Mouse (Mus musculus): ENCODE data around the gene Tifa. TPM values are rescaled to one million over a fixed set of nuclear protein-coding genes. Genes with fewer than 3 reads are reported as not detected.
A peak's percentile ranks its signal among the peaks of the same experiment; 100 is the strongest.

Tifa gene
- polyA plus RNA-seq, 1 experiment from 2014 or later, result 5.3 TPM

DNA sequence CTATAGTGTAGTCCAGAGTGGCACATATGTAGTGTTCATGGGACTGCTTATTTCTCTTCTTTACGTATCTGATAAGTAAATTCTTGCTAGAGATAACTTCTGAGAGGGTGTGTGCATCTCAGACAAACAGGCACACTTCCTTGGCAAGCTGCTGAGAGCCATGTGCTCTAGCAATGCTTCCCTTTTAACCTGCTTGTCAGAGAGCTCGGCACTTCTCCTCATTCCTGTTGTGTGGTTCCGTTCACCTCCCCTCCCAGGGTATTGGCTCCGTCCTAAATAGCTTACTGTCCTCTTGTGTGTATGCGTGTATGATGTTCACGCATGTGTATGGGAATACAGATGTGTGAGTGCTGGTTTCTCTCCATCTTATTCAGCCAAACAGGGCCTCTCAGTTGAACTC, 33.1 kb upstream of the Tifa start:
- Histone ChIP-seq H3K9me3 (ENCODE audit: control insufficient read depth, low read length) (no peaks in the 10 kb centered on the region), H3K4me2 (replicated peaks) (no peak overlapping the region), H3K36me3 (replicated peaks; ENCODE audit: control insufficient read depth, insufficient read depth) (no peaks in the 10 kb centered on the region), H3K4me1 (replicated peaks; ENCODE audit: control insufficient read depth, insufficient read depth, low read length) (no peaks in the 10 kb centered on the region), H3K27ac (no peak overlapping the region), H3K27me3 (ENCODE audit: control insufficient read depth, insufficient read depth, low read length) (peaks cover 75% of the 10 kb centered on the region), H3K9ac (no peak overlapping the region), H3K4me3 (replicated peaks; ENCODE audit: low read length) (no peak overlapping the region)
- no peak for ATAC-seq (ENCODE audit: low FRiP score)
- DNase-seq (ENCODE audit: low spot score), result no peak
- WGBS, result 90% methylated on average over 6 of the region's 6 CpGs

DNA sequence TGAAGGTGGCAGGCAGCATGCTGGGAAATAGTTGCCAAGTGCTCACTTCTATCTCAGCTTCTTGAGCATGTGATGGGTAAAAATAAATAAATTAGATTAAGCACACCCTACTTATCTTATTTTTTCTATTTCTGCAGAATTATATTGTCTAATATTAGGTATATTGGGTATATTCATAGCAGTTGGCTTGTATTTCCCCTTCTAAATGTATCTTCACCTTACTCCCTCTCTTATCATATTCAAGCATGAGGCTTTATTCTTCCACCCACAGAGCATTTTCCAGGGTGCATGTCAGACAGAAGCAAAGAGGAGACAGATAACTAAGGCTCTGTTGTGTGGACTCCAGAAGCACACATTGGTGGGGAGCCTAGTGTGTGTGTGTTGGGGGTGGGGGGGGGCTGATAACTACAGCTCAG, 31.7 kb upstream of the Tifa start:
- H3K9ac ChIP-seq, result no peak overlapping the region

DNA sequence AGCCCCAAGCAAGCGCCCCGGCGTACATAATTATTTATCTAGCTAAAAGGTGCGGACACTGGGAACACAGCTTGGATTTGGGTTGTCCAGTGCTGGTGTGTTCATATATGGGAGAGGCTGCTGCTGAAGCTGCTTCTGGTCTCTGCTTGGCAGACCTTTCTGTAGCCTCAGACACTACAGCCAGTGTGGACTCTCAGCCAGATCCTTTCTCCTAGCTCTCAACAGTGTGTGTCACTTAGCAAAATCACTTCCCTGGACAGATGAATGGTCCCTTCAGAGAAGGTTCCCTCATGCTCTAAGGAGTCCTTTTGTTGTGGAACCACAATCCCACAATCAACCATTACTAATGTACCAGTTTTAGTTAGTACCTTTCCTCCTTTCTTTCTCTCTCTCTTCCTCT, 30.8 kb upstream of the Tifa start:
- Histone ChIP-seq H3K36me3 (replicated peaks; ENCODE audit: control insufficient read depth, insufficient read depth) (no peaks in the 10 kb centered on the region), H3K9ac (no peak overlapping the region), H3K27ac (no peak overlapping the region), H3K4me1 (replicated peaks; ENCODE audit: control insufficient read depth, insufficient read depth, low read length) (no peaks in the 10 kb centered on the region), H3K9me3 (ENCODE audit: control insufficient read depth, low read length) (no peaks in the 10 kb centered on the region), H3K27me3 (ENCODE audit: control insufficient read depth, insufficient read depth, low read length) (peaks cover 69% of the 10 kb centered on the region), H3K4me3 (replicated peaks; ENCODE audit: low read length) (no peak overlapping the region), H3K4me2 (replicated peaks) (no peak overlapping the region)
- ATAC-seq (ENCODE audit: low FRiP score) (no peak), DNase-seq (ENCODE audit: low spot score) (no peak)
- 26% methylated on average over 4 of the region's 4 CpGs for WGBS

More for the DNA sequence above, 31.7 kb upstream of the Tifa start:
- H3K4me2 ChIP-seq (replicated peaks), result no peak overlapping the region
- peaks cover 78% of the 10 kb centered on the region for H3K27me3 ChIP-seq (ENCODE audit: control insufficient read depth, insufficient read depth, low read length)
- no peak overlapping the region for H3K4me3 ChIP-seq (replicated peaks; ENCODE audit: low read length)
- no peaks in the 10 kb centered on the region for H3K9me3 ChIP-seq (ENCODE audit: control insufficient read depth, low read length)
- H3K27ac ChIP-seq, result no peak overlapping the region
- DNase-seq (ENCODE audit: low spot score) (no peak), ATAC-seq (ENCODE audit: low FRiP score) (no peak)
- no peaks in the 10 kb centered on the region for H3K36me3 ChIP-seq (replicated peaks; ENCODE audit: control insufficient read depth, insufficient read depth)
- no peaks in the 10 kb centered on the region for H3K4me1 ChIP-seq (replicated peaks; ENCODE audit: control insufficient read depth, insufficient read depth, low read length)

DNA sequence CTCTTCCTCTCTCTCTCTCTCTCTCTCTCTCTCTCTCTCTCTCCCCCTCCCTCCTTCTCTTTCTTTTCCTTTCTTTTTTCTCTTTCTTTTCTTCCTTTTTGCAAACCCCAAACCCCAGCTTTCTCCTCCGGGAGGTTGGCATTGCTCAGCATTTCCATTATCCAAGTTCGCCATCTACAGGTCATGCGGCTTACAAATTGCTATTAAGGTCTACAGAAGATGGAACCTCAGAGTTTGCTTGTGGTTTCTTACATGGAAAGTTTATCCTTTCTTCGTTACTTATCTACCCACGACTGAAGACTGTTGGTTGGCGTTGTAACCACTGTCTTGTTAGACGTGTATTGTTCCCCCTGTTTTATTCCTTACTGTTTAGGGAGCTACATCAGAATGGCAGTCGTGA, 30.4 kb upstream of the Tifa start:
- DNase-seq (ENCODE audit: low spot score) (peak; percentile 85), ATAC-seq (ENCODE audit: low FRiP score) (0 out of 2 replicates have a peak, but pooled peaks have one; percentile 60)
- 13% methylated on average over 8 of the region's 8 CpGs for WGBS
- Histone ChIP-seq H3K9ac (no peak overlapping the region), H3K4me2 (replicated peaks) (no peak overlapping the region), H3K9me3 (ENCODE audit: control insufficient read depth, low read length) (no peaks in the 10 kb centered on the region), H3K4me1 (replicated peaks; ENCODE audit: control insufficient read depth, insufficient read depth, low read length) (no peaks in the 10 kb centered on the region), H3K4me3 (replicated peaks; ENCODE audit: low read length) (no peak overlapping the region), H3K27me3 (ENCODE audit: control insufficient read depth, insufficient read depth, low read length) (peaks cover 66% of the 10 kb centered on the region), H3K27ac (no peak overlapping the region), H3K36me3 (replicated peaks; ENCODE audit: control insufficient read depth, insufficient read depth) (no peaks in the 10 kb centered on the region)

DNA sequence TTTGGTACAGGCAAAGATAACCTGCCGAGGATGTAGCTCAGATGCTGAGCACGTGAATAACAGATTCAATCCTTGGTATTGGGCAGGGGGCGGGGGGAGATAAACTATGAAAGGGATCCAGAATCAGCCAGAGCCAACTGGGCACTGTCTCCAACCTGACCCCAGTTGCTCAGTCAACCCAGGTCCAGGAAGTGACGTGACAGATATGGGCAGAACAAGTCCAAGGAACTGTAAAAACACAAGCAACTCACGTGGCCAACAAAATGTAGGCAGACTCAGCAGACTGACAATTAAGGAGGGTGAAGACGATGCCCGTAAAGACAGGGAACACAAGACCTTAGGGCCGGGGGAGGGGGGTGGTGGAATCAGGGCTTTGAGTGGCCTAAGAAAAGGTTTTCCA, 27.2 kb upstream of the Tifa start:
- Histone ChIP-seq H3K9ac (no peak overlapping the region), H3K27me3 (ENCODE audit: control insufficient read depth, insufficient read depth, low read length) (peaks cover 36% of the 10 kb centered on the region), H3K4me1 (replicated peaks; ENCODE audit: control insufficient read depth, insufficient read depth, low read length) (no peaks in the 10 kb centered on the region), H3K4me3 (replicated peaks; ENCODE audit: low read length) (no peak overlapping the region), H3K36me3 (replicated peaks; ENCODE audit: control insufficient read depth, insufficient read depth) (no peaks in the 10 kb centered on the region), H3K27ac (no peak overlapping the region), H3K4me2 (replicated peaks) (no peak overlapping the region), H3K9me3 (ENCODE audit: control insufficient read depth, low read length) (no peaks in the 10 kb centered on the region)
- ATAC-seq (ENCODE audit: low FRiP score), result no peak
- no peak for DNase-seq (ENCODE audit: low spot score)
- 65% methylated on average over 8 of the region's 8 CpGs for WGBS

DNA sequence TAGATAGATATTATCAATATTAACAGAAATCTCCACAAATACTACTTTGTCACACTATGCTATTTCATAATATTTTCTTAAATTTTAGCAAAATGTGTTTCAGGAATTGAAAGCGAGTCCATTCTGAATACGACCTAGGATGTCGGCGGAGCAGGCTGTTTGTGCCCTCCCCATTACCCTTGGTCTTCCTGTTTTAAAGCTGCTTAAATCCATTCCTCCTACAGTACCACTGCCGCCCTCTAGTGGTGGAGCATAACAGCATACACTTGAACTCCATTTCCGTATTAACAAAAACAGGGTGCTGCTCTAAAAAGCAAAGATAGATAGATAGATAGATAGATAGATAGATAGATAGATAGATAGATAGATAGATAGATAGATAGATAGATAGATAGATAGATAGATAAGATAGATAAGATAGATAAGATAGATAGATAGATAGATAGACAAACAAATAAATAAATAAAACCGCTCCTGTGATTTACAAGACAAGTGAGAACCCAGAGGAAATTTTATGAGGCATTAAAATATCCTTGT, 26.5 kb upstream of the Tifa start:
- 25% methylated on average over 7 of the region's 7 CpGs for WGBS
- Histone ChIP-seq H3K4me3 (replicated peaks; ENCODE audit: low read length) (no peak overlapping the region), H3K9ac (no peak overlapping the region), H3K4me2 (replicated peaks) (no peak overlapping the region), H3K9me3 (ENCODE audit: control insufficient read depth, low read length) (no peaks in the 10 kb centered on the region), H3K27ac (no peak overlapping the region), H3K4me1 (replicated peaks; ENCODE audit: control insufficient read depth, insufficient read depth, low read length) (no peaks in the 10 kb centered on the region), H3K27me3 (ENCODE audit: control insufficient read depth, insufficient read depth, low read length) (peaks cover 29% of the 10 kb centered on the region), H3K36me3 (replicated peaks; ENCODE audit: control insufficient read depth, insufficient read depth) (no peaks in the 10 kb centered on the region)
- ATAC-seq (ENCODE audit: low FRiP score) (no peak), DNase-seq (ENCODE audit: low spot score) (peak; percentile 66)

DNA sequence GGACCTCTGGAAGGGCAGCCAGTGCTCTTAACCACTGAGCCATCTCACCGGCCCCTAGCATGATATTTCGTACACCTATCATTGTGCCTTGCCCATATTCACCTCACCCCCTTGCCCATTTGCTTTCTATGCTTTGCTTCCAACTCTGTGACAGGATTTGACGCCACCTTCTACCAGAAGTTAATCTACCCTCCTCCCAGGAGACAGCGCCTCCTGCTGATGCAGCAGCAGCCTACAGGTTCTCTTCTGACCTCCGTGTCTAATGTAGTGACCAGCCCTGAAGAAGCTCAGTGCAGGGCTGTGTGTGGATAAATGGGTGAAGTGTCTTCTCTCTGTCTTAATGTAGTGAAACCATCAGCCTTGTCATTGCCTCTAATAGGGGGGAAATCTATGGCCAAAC, 25.1 kb upstream of the Tifa start:
- H3K4me1 ChIP-seq (replicated peaks; ENCODE audit: control insufficient read depth, insufficient read depth, low read length), result no peaks in the 10 kb centered on the region
- no peaks in the 10 kb centered on the region for H3K9me3 ChIP-seq (ENCODE audit: control insufficient read depth, low read length)
- 62% methylated on average over 5 of the region's 5 CpGs for WGBS
- H3K27ac ChIP-seq, result no peak overlapping the region
- H3K9ac ChIP-seq, result no peak overlapping the region
- H3K36me3 ChIP-seq (replicated peaks; ENCODE audit: control insufficient read depth, insufficient read depth), result no peaks in the 10 kb centered on the region
- peaks cover 22% of the 10 kb centered on the region for H3K27me3 ChIP-seq (ENCODE audit: control insufficient read depth, insufficient read depth, low read length)
- no peak overlapping the region for H3K4me2 ChIP-seq (replicated peaks)
- DNase-seq (ENCODE audit: low spot score), result no peak
- no peak overlapping the region for H3K4me3 ChIP-seq (replicated peaks; ENCODE audit: low read length)
- no peak for ATAC-seq (ENCODE audit: low FRiP score)

DNA sequence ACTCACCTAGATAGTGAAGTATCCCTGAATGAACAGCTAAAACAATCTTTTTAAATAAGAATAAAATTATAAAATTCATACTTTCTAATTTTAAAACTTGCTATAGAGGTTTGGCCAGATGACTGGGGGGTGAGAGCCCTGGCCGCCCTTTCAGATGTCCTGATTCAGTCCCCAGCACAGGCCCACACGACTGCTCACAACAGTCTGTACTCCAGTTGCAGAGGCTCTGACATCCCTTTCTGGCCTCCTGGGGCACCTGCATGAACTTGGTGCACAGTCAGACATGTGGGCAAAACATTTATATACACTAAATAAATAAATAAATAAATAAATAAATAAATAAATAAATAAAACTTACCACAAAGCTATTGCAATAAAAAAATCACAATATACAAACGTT, 23.6 kb upstream of the Tifa start:
- no peak overlapping the region for H3K4me3 ChIP-seq (replicated peaks; ENCODE audit: low read length)
- H3K4me1 ChIP-seq (replicated peaks; ENCODE audit: control insufficient read depth, insufficient read depth, low read length), result no peaks in the 10 kb centered on the region
- H3K27me3 ChIP-seq (ENCODE audit: control insufficient read depth, insufficient read depth, low read length), result peaks cover 12% of the 10 kb centered on the region; the same call in 1 of the 2 replicates
- 77% methylated on average over 3 of the region's 3 CpGs for WGBS
- no peaks in the 10 kb centered on the region for H3K36me3 ChIP-seq (replicated peaks; ENCODE audit: control insufficient read depth, insufficient read depth)
- H3K9ac ChIP-seq, result no peak overlapping the region
- no peak overlapping the region for H3K4me2 ChIP-seq (replicated peaks)
- no peak overlapping the region for H3K27ac ChIP-seq
- H3K9me3 ChIP-seq (ENCODE audit: control insufficient read depth, low read length), result no peaks in the 10 kb centered on the region
- no peak for DNase-seq (ENCODE audit: low spot score)
- no peak for ATAC-seq (ENCODE audit: low FRiP score)

DNA sequence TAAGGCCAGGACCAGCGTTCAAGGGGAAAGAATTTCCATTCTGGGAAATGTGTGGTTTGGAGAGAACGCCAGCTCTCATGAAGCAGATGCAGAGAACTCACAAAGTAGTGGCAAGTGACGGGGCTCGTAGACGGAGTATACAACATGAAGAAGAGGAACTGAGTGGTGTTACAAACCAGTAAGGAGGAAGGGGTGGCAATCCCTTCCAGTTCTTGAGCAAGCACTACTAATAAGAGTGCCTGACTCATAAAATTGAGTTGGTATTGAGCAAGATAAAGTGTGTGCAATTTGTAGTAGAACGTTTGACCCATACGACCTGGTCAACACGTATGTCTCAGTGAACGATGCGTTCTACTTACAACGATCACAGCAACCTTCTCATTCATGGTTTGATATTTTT, 20.5 kb upstream of the Tifa start:
- Histone ChIP-seq H3K36me3 (replicated peaks; ENCODE audit: control insufficient read depth, insufficient read depth) (no peaks in the 10 kb centered on the region), H3K4me2 (replicated peaks) (no peak overlapping the region), H3K27ac (no peak overlapping the region), H3K4me3 (replicated peaks; ENCODE audit: low read length) (no peak overlapping the region), H3K9ac (no peak overlapping the region), H3K27me3 (ENCODE audit: control insufficient read depth, insufficient read depth, low read length) (no peaks in the 10 kb centered on the region), H3K4me1 (replicated peaks; ENCODE audit: control insufficient read depth, insufficient read depth, low read length) (no peaks in the 10 kb centered on the region), H3K9me3 (ENCODE audit: control insufficient read depth, low read length) (no peaks in the 10 kb centered on the region)
- DNase-seq (ENCODE audit: low spot score) (no peak), ATAC-seq (ENCODE audit: low FRiP score) (no peak)
- 90% methylated on average over 11 of the region's 11 CpGs for WGBS

DNA sequence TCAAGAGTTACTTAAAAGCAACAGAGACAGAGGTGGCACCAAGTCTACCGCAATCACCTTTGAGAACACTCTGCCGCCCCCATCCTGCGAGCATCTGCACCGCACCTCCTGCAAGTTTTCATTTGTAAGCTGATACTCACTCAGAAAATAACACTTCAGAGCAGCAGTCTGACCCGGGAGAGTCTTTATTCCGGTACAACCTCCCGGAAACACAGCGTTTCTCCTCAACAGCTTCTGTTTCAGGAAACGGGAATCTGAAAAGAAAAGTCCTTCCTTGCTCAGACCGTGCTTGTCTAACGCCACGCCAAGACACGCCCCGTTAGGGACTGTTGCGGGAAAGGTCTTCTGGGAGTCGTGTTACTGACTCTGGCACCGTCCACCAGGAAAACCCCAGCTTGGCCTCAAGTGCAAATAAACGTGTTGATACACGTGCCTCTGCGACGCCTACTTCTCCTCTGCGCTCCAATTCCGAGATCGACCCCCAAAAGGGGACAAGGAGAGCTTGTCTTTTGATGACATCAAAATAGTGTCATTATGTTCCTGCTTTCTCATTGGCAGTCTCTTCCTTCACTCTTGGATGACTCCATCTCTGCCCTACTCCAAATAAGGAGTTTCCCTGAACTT, 9.5 kb upstream of the Tifa start, which contains the start of gene Alpk1:
Alpk1 (minus strand) TSS at position 507 of the 624 bp plus-strand sequence.
- 3% methylated on average over 24 of the region's 24 CpGs for WGBS
- Histone ChIP-seq H3K4me1 (replicated peaks; ENCODE audit: control insufficient read depth, insufficient read depth, low read length) (no peaks in the 10 kb centered on the region), H3K36me3 (replicated peaks; ENCODE audit: control insufficient read depth, insufficient read depth) (no peaks in the 10 kb centered on the region), H3K27me3 (ENCODE audit: control insufficient read depth, insufficient read depth, low read length) (no peaks in the 10 kb centered on the region), H3K27ac (no peak within 1 kb of the TSS), H3K9me3 (ENCODE audit: control insufficient read depth, low read length) (no peaks in the 10 kb centered on the region), H3K9ac (no peak within 1 kb of the TSS), H3K4me3 (replicated peaks; ENCODE audit: low read length) (peak within 1 kb of the TSS; percentile 26), H3K4me2 (replicated peaks) (peak within 1 kb of the TSS; percentile 50)
- no peak for ATAC-seq (ENCODE audit: low FRiP score)
- peak; percentile 62 for DNase-seq (ENCODE audit: low spot score)

Data from hindbrain, embryonic 14.5 days (tissue).